Mouse (Mus musculus): ENCODE results near the gene Slc12a6. TPM values are rescaled to one million over a fixed set of nuclear protein-coding genes. Genes with fewer than 3 reads are reported as not detected.
A peak's percentile ranks its signal among the peaks of the same experiment; 100 is the strongest.

Gene Slc12a6
- 10 to 100 TPM; 81.2 to 83.7 TPM for total RNA-seq (2021)
- long read RNA-seq, full-length matches to known transcripts, result 1 of 9 reads
- long read RNA-seq, partial matches to known transcripts, result 4 of 9 reads
- long read RNA-seq, other reads (novel, unspliced or antisense), result 4 of 9 reads

DNA sequence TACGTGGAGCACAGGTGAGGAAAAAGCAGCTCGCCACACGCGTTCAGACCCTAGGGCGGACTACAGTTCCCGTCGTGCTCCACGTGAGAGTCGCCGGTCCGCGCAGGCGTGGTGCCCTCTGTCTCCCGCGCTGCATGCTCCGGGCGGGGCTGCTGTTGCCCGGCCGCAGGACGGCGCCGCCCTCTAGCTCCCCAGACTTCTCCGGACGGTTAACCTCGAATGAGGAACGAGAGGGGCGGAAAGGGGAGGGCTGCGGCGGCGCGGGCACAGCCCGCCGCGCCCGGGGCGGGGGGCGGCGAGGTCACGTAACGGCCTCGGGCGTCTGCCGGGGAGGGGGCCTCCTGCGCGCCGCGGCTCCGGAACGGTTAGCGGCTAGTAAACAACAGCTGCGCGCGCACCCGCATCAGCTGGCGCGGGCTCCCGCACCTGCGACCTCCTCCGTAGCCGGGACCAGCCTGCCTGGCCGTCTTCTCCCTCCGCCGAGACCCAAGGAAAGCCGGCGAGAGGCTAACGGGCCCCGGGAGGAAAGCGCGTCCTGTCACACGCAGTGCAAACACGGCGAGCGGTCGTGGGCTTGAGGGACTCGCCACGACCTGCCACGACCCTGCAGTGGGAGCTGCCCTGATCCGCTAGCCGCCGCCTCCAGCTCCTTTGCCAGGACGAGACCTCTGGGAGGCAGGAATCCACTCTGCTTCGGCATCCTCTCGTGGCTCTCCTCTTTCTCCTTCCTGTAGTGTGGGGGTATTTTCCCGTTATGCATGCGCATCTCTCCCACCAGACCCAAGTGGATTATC lies at the start of gene Slc12a6:
Slc12a6 (plus strand) TSS at position 378 of the 794 bp plus-strand sequence.
- peak; percentile 86 to 92 for DNase-seq (ENCODE audit: low spot score in 2 of 2)

DNA sequence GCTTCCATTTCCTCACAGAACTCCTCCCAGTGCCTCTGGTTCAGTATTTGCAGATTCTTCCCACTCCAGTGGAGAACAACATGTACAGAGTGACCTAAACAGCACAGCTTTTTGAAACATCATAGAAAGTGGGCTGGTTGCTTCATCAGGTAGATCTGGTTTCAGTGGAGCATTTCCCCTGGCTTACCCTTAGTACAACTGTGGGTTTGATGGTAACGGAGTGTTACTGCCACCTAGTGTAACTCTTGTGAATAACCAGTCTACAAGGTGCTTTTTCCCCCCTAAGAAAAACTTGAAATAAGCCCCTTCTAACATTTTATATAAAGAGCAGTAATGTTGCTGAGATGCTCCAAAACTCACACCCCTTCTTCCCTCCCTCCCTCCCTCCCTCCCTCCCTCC lies 49.6 kb upstream of the Slc12a6 start:
- DNase-seq (ENCODE audit: low spot score in 2 of 2), result peak; percentile 12 to 34

DNA sequence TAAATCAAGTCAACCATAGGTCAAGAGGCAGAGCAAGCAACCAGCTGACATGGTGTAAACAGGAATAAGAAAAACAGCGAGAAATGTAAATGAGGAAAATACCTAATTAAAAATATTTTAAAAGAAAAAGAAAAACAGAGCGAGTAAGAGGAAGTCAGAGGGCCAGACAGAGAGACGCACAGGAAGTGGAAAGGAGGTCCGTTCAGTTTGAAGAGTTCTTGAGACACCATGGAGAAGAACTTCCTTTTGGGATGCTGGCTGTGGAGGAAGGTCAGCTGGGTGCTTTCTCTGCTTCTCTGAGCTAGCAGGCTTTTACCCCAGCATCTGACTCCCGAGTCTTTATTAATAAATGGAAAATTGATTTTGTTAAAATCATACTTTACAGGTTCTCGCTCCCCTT lies 48.0 kb upstream of the Slc12a6 start:
- no peak for DNase-seq (ENCODE audit: low spot score in 2 of 2)

DNA sequence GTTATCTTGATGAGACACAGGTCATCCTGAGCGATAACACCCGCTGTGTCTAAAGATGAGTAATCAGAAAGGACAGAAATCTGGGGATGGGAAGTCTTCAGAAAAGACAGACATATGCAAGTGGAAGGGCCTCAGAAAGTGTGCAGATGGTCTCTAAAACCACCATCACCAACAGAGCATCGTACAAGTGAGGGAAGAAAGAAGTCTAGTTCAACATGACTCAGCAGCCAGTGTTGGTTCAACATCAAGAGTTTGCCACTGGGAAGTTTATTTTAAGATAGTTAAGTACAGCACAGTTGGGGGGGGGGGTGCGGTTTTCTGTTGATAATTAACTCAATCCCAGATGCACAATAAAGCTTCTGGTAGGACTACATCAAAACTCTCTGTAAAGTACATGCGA lies 44.7 kb upstream of the Slc12a6 start:
- DNase-seq (ENCODE audit: low spot score in 2 of 2), result no peak

DNA sequence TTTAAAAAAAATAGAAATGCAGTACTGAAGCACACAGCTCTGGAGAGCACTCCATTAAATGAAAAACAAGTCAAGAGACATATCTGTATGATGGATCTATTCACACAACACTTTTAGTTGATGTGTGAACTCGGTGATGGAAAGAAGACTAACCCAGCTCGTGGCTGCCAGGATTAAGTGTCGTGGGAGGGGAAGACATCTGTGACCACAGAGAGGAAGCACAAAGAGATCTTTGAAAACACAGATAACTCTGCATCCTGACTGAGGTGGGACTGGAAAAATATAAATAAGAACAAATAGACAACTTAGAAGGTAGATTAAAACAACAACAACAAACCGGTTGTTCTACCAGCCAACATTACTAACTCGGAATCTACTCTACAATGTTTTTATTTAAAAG lies 43.0 kb upstream of the Slc12a6 start:
- no peak for DNase-seq (ENCODE audit: low spot score in 2 of 2)

DNA sequence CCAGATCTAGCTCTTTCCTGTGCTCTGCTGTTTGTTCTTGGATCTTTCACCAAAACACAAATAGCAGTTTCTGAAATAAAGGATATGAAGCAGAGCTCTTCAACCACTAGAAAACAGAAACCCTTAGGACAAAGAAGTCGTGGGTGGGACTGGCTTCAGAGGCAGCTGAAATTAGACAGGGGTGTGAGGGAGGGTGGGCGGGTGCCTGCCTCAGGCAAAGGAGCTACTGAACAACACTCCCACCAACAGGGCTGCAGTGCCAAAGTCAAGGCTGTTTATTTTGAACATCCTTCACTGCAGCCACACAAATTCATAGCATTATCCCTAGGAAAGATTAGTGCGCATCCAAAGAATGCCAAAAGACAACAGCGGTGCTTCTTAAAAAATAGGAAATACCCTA lies 41.3 kb upstream of the Slc12a6 start:
- no peak for DNase-seq (ENCODE audit: low spot score in 2 of 2)

DNA sequence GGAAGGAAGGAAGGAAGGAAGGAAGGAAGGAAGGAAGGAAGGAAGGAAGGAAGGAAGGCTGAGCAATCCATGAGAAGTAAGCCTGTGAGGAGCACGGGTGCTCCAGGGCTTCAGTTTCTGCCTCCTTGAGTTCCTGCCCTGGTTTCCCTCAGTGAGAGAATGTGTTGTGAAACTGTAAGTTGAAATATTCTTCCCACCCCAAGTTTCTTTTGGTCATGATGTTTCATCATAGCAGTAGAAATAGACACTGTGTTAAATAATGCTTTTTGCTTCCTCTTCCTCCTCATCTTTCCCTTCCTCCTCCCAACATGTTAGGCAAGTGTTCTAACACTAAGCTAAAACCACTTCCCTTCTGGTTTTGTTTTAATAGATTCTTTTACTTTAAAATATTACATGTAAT lies 33.0 kb upstream of the Slc12a6 start:
- DNase-seq (ENCODE audit: low spot score in 2 of 2), result no peak

DNA sequence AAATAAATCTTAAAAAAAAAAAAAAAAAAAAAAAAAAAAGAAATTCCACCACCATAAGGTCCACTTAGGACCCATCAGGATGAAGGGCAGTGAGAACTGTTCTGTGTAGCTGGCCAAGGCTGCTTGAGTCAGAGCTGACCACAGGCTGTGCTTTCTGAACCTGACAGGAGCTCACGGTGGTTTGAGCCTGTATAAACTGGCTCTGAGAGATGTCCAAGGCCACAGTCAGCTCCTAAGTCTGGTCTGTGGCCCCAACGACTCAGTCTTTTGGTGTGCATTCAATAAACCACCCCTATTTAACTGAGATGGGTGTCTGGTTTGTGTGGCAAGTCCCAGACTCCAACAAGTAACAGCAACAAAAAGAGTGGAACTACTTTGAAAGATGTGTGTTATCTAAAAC lies 29.0 kb upstream of the Slc12a6 start:
- no peak for DNase-seq (ENCODE audit: low spot score in 2 of 2)

DNA sequence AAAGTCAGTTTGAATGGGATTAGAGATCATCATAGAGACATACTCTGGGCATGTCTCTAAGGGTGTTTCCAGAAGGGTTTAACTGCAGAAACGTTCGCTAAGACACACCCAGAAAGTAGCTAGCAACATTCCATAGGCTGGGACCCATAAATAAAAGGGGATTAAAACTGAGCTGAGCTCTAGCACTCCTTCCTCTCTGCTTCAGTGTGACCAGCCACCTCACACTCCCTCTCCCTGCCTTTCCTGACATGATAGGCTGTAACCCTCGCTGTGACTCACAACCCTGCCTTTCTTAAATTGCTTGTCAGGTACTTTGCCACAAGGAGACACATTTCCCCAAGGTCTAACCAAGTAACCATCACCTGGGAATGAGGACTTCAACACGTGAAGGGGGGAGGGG lies 27.6 kb upstream of the Slc12a6 start:
- DNase-seq (ENCODE audit: low spot score in 2 of 2), result no peak

DNA sequence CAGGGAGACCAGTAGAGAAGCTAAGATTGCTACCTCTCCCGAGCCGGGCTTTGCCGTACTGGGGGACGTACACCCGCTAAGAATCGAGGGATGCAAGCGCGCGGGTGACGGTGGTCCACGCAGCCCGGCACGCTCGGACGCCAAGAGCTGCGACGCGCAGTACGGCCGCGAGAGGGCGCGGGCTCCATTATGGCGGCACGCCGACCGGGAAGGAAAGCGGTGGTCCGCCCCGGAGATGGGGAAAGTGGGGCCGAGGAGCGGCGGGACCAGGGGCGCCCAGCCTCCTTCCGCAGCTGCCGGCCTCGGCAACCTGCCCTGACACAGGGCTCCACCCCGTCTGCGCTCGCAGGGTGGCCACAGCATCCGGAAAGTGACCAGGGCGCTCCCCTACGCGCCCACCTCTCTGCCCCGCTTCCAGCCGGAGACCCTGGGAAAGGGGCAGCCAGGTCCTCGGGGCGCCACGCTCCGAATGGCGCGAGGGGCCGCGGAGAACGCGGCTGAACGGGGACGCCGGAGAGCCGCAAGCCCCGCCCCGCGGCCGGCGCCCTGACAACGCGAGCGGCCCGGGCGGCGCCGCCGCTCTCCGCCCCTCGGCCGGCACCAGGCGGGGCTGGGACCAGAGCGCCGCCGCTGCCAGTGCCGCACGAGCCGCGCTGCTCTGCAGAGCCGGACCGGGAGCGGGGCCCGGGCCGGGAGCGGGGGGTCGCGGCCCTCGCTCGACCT lies 26.3 kb upstream of the Slc12a6 start, which contains the start of gene Lpcat4:
Lpcat4 (plus strand) TSS at position 257 of the 723 bp plus-strand sequence.
- peak; percentile 96 for DNase-seq (ENCODE audit: low spot score in 2 of 2)

DNA sequence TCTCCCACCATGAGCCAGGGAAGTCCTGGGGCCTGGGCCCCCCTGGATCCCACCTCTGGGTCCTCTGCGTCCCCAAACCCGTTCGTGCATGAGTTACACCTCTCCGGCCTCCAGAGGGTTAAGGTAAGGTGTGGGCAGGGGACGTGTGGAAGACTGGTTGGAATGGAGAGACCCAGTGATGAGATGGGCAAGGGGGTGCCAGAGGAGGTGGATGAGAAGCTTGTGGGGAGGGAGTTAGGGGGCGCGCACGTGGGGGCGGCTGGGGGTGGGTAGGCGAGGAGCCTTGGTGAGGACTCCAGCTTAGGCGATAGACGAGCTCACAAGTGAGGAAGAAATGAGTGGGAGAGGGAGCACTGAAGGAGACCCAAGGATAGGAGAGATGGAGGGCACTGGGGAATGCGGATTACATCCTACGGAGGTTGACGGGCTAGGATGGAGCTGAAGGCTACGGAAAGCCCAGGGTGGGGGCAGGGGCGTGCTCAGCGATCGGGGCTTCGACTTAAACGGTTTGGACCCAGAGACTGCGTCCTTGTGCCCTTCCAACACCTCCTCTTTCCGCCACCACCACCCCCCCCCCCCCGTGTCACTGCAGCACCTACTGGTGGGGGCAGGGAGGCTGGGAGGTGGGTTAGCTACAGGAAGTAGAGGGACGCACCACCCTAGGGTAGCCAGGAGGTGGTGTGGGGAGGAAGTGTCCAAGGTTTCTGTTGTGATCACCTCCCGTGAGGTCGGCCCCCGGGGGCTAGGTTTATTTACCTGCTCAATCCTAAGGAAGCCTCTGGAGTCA lies 25.5 kb upstream of the Slc12a6 start:
- peak; percentile 40 to 56 for DNase-seq (ENCODE audit: low spot score in 2 of 2)

DNA sequence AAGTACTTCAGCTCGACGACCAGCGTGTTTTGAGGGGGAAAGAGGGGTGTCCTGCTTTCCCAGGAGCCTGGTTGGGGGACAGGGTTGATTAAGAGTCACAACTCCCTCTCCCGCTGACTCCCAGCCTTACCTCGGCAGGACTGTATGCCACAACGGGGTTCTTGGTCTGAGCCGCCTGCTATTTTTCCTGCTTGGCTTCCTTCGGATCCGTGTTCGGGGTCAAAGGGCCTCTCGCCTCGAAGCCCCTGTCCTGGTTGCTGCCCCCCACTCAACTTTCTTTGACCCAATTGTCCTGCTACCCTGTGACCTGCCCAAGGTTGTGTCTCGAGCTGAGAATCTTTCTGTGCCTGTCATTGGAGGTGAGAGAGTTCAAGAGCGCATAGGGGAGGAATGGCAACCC lies 23.8 kb upstream of the Slc12a6 start:
- DNase-seq (ENCODE audit: low spot score in 2 of 2), result no peak

DNA sequence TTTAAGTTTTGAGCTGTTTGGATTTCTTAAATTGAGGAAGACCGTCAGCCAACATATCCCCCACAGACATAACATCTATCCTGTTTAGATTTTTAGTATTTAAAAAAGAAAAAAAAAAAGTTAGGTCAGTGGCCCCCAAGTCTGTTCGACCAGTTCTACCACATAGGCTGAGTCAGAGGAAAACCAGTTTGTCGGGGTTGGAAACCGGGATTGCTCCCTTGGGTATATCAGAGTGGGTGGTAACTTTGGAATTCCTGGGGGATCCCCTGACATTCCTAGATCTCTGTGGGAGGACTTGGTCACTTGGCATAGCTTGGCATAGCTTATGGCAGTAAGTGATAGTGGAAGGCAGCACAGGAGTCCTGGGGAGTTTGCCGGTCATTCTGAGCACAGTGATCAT lies 20.3 kb upstream of the Slc12a6 start:
- no peak for DNase-seq (ENCODE audit: low spot score in 2 of 2)

DNA sequence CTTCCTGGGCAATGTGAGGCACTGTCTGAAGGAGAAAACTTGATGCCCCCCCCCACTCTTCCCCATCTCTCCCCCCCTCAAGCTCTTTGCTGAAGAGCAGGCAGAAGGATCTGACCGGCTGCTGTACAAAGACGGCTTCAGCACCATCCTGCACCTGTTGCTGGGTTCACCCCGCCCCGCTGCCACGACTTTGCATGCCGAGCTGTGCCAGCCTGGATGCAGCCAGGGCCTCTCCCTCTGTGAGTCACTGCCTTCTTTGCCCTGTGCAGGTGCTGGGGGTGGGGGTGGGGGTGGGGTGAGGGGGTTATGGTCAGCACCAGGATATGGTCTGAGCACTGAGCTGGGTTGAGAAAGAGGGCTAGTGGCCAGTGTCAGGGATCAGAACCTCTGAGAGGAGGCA lies 19.4 kb upstream of the Slc12a6 start:
- no peak for DNase-seq (ENCODE audit: low spot score in 2 of 2)

DNA sequence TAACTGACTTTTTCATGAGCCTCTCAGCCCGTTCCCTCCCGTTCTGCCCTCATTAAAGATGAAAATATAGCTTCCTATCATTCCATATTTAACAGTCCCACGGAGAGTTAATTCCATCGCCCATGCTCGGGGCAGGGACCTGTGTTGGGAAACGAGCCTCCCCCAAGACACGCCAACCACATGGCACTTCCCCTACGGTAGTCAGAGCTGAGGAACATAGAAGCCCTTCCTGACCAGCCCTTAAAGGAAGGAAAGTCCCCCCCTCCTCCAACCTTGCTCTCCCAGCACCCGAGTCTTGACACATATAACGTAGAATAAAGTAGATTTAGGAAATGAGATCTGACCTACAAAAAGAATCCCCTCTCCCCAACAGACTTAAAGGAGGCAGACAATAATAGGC lies 18.3 kb upstream of the Slc12a6 start:
- no peak for DNase-seq (ENCODE audit: low spot score in 2 of 2)

DNA sequence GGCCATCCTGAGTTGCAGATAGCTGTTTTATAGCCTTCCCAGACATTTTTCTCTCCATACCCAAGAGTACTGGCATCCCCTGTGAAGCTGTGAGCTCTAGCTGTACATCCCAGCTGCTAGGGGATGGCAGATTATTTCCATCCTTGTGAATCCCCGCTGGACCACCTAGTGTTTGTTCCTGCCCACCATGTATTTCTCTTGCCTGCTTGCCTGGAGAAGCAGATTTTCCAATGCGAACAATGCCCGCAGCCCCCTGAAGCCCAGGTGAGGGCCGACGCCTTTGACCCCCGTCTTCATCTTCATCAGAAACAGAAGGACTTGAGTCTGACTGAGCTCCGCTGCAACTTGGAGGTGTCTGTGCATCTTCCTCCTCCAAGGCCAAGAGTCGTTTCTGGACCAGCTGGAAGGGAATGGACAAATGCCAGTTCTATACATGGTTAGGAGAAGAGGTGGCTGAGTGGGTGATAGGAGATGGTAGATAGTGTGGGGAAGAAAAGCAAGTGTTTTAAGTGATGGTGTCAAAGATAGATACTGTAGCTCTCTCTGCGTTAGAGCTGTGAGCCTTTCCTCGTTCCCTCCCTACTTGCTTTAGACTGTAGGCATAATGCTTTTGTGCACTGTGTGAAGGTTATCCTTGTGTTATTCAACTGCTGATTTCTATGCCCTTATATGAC lies 15.7 kb upstream of the Slc12a6 start:
- no peak for DNase-seq (ENCODE audit: low spot score in 2 of 2)

DNA sequence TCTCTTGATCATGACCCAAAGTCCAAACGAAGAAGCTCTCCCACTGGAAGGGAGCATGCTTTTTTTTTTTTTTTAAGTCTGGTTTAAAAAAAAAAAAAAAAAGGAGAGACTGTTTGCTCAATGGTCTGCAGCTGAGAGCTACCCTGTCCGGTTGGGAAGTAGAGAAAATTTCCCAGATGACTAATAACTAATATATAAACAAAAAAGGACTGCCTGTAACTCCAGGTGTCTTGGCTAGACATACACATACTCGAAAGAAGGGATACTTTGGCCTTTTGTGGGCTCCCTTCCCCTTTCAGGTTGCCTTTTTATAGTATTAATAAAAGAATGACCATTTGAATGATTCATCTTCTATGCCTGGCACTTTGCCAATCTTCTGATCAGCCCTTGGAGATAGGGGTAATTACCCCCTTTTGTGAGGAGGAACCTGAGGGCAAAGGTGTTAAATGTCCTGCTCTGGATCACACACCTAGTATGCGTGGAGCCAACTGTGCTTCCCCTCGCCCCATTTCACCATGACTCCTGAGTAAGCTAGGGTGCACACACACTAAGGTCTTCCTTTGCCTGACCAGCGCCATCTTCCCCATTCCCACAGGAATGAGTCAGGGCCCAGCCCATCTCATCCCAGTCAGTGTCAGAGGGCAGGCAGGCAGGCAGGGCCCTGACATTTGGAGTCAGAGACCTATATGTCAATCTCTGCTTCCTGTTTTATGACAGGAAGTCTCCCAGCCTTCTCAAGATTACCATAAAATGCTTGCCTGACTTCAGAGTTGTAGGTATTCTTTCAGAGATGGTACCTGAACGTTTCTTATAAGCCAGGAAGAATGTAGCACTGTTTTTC lies 10.7 kb upstream of the Slc12a6 start:
- no peak for DNase-seq (ENCODE audit: low spot score in 2 of 2)

DNA sequence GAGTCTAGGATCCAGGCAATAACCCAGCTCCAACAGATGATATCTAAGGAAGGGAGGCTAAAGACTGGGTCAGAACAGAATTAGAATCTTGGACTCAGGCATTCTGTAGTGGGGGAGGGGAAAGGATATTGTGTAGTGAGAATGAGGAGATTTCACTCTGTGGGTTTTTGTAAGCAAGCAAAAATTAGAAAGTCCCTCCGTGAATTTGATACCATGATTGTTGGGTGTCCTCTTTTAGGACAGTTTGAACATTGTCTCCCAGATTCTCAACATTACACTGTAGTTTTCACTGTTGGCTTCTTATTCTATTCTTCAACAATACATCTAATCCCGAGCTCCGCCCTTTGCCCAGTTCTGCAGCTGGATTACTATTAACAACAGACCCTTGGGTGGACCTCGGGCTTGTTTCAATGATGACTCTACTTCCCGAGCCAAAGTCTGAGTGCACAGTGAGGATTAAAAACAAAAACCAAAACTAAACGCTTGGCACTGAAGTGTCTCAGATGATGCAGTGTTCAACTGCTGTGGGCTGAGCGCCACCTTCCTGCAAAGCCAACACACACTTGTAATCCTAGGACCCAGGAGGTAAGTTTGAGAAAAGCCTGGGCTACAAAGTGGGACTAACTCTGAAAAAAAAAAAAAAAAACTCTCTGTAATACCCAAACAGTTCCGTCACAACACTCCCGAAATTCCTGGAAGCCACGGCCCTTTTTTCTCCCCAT lies 6.2 kb upstream of the Slc12a6 start, which contains the start of gene Nutm1:
Nutm1 (minus strand) TSS at position 51 of the 722 bp plus-strand sequence.
- DNase-seq (ENCODE audit: low spot score in 2 of 2), result no peak
